Mouse (Mus musculus) hindbrain, postnatal 0 days (tissue): Measurements from ENCODE around the gene Susd6. TPM values are rescaled to one million over a fixed set of nuclear protein-coding genes. Genes with fewer than 3 reads are reported as not detected.

Source experiments
- ATAC-seq: fragments of 200-750 bp; cut with Nextera tagmentation; 2 replicates; pipeline ENCODE4 v1.8.0; 2017; ENCODE audit warnings: mild to moderate bottlenecking, moderate TSS enrichment, moderate library complexity
- DNase-seq: peaks from one replicate; pipeline ENCODE4 v3.0.0-alpha.2; 2015; ENCODE audit warnings: low spot score
- H3K27ac ChIP-seq: fragments of 300-500 bp; sonication (generic); 2 replicates; pipeline ENCODE4 v1.5.1; 2014; ENCODE audit warnings: mild to moderate bottlenecking
- H3K27me3 ChIP-seq: fragments of 300-500 bp; sonication (generic); 2 replicates; pipeline ENCODE4 v1.6.1; 2014; ENCODE audit warnings: low read length, mixed read lengths; ENCODE audit not compliant: insufficient read depth
- H3K36me3 ChIP-seq: fragments of 300-500 bp; sonication (generic); 2 replicates; pipeline ENCODE4 v1.6.1; 2014; ENCODE audit warnings: low read length, mixed read lengths; ENCODE audit not compliant: insufficient read depth
- H3K4me1 ChIP-seq: fragments of 300-500 bp; sonication (generic); 2 replicates; pipeline ENCODE4 v1.6.1; 2014; ENCODE audit warnings: antibody characterized with exemption, low read length, mixed read lengths; ENCODE audit not compliant: insufficient read depth
- H3K4me2 ChIP-seq: fragments of 300-500 bp; sonication (generic); 2 replicates; pipeline ENCODE4 v1.6.1; 2014; ENCODE audit warnings: low read depth, mild to moderate bottlenecking, low read length, moderate library complexity, mixed read lengths
- H3K4me3 ChIP-seq: fragments of 300-500 bp; sonication (generic); 2 replicates; pipeline ENCODE4 v1.5.1; 2014; ENCODE audit warnings: low read length
- H3K9ac ChIP-seq: fragments of 300-500 bp; sonication (generic); replicated peaks from 2 replicates; pipeline ENCODE4 v1.6.1; 2014; ENCODE audit warnings: mild to moderate bottlenecking, low read length, moderate library complexity, mixed read lengths
- H3K9me3 ChIP-seq: fragments of 300-500 bp; sonication (generic); 2 replicates; pipeline ENCODE4 v1.6.1; 2016; ENCODE audit warnings: low read length, mixed read lengths
- CTCF ChIP-seq: IDR thresholded peaks from 2 replicates; pipeline ENCODE4 v1.5.1; 2016; ENCODE audit warnings: antibody characterized with exemption, control low read depth, low read depth
- WGBS: fragments of 180-500 bp; shearing (Covaris S2); extraction: QIAGEN DNeasy Blood & Tissue Kit; methylation state at CpG from one replicate; pipeline ENCODE4 v1.1.7; 2014; 5-methylcytosine and 5-hydroxymethylcytosine counted together
- polyA plus RNA-seq: library from polyadenylated mRNA; unstranded; fragments of >200 nt; fragmentation: Nextera tagmentation; extraction: Ambion mirVana; gene quantifications from 2 replicates; pipeline ENCODE4 v1.2.1, GENCODE M21; 2015
- total RNA-seq: library from RNA; depleted of rRNA; stranded (reverse); fragments of >200 nt; gene quantifications from 2 replicates; pipeline ENCODE4 v1.2.3, GENCODE M21; 2014

The Susd6 gene
- total and polyA plus RNA-seq, 2 experiments from 2014 or later: 9.2 to 26.3 TPM

GRCm38 (mm10) chr12:80865175-80865574 lies 74.9 kb downstream of the Susd6 start:
- H3K36me3 ChIP-seq: peaks cover 3% of the 10 kb centered on the region; the same call in 1 of the 2 replicates
- no peak for ATAC-seq
- WGBS: 86% methylated on average over 4 of the region's 4 CpGs

GRCm38 (mm10) chr12:80866023-80866422 lies 75.7 kb downstream of the Susd6 start:
- WGBS: 52% methylated on average over 2 of the region's 2 CpGs
- Histone ChIP-seq H3K4me1 (no peaks in the 10 kb centered on the region), H3K27ac (peak overlapping the region; percentile 20; the same call in 1 of the 2 replicates), H3K4me2 (no peak overlapping the region), H3K9me3 (no peaks in the 10 kb centered on the region), H3K9ac (no peak overlapping the region), H3K27me3 (no peaks in the 10 kb centered on the region), H3K4me3 (no peak overlapping the region), H3K36me3 (peaks cover 7% of the 10 kb centered on the region; the same call in 1 of the 2 replicates)
- no peak for TF ChIP-seq CTCF
- ATAC-seq (peak; percentile 61; the same call in 1 of the 2 replicates), DNase-seq (peak; percentile 20)

More at GRCm38 (mm10) chr12:80865175-80865574, 74.9 kb downstream of the Susd6 start:
- Histone ChIP-seq H3K27ac (peak overlapping the region; percentile 20; the same call in 1 of the 2 replicates), H3K9me3 (no peaks in the 10 kb centered on the region), H3K4me2 (no peak overlapping the region), H3K4me1 (no peaks in the 10 kb centered on the region), H3K27me3 (no peaks in the 10 kb centered on the region), H3K4me3 (no peak overlapping the region), H3K9ac (no peak overlapping the region)
- DNase-seq: no peak
- TF ChIP-seq CTCF: no peak

- Histone ChIP-seq H3K27ac (no peak overlapping the region), H3K4me2 (no peak overlapping the region), H3K36me3 (peaks cover 7% of the 10 kb centered on the region; the same call in 1 of the 2 replicates), H3K4me3 (no peak overlapping the region), H3K4me1 (no peaks in the 10 kb centered on the region), H3K27me3 (no peaks in the 10 kb centered on the region), H3K9me3 (no peaks in the 10 kb centered on the region), H3K9ac (no peak overlapping the region)
- DNase-seq: no peak
- 84% methylated on average over 3 of the region's 3 CpGs for WGBS
- TF ChIP-seq CTCF: no peak
- ATAC-seq: no peak
These were observed 76.8 kb downstream of the Susd6 start for GRCm38 (mm10) chr12:80867083-80867482.

GRCm38 (mm10) chr12:80868401-80868800 lies 78.1 kb downstream of the Susd6 start:
- no peaks in the 10 kb centered on the region for H3K4me1 ChIP-seq
- no peak overlapping the region for H3K9ac ChIP-seq
- no peaks in the 10 kb centered on the region for H3K9me3 ChIP-seq
- DNase-seq (no peak), ATAC-seq (no peak)
- no peak for TF ChIP-seq CTCF
- H3K36me3 ChIP-seq: peaks cover 12% of the 10 kb centered on the region; the same call in 1 of the 2 replicates
- WGBS: 92% methylated on average over 7 of the region's 7 CpGs
- 0 out of 2 replicates have a peak overlapping the region, but pooled peaks have one; percentile 15 for H3K27ac ChIP-seq
- no peaks in the 10 kb centered on the region for H3K27me3 ChIP-seq
- H3K4me2 ChIP-seq: no peak overlapping the region
- no peak overlapping the region for H3K4me3 ChIP-seq

GRCm38 (mm10) chr12:80877215-80878092 lies 87.1 kb downstream of the Susd6 start:
- DNase-seq: peak; percentile 38
- ATAC-seq: 0 out of 2 replicates have a peak, but pooled peaks have one; percentile 49

GRCm38 (mm10) chr12:80878093-80878430 lies 87.8 kb downstream of the Susd6 start:
- DNase-seq (no peak), ATAC-seq (no peak)
- H3K27me3 ChIP-seq: no peaks in the 10 kb centered on the region
- no peak for TF ChIP-seq CTCF
- peak overlapping the region; percentile 48 for H3K27ac ChIP-seq
- H3K9ac ChIP-seq: no peak overlapping the region
- H3K36me3 ChIP-seq: peaks cover 17% of the 10 kb centered on the region; the same call in 1 of the 2 replicates
- H3K4me1 ChIP-seq: no peaks in the 10 kb centered on the region
- H3K4me3 ChIP-seq: no peak overlapping the region
- no peaks in the 10 kb centered on the region for H3K9me3 ChIP-seq
- WGBS: 57% methylated on average over 6 of the region's 6 CpGs
- H3K4me2 ChIP-seq: no peak overlapping the region

More at GRCm38 (mm10) chr12:80877215-80878092, 87.1 kb downstream of the Susd6 start:
- Histone ChIP-seq H3K9me3 (no peaks in the 10 kb centered on the region), H3K27ac (peak overlapping the region; percentile 48), H3K36me3 (peaks cover 22% of the 10 kb centered on the region; the same call in 1 of the 2 replicates), H3K9ac (no peak overlapping the region), H3K4me2 (no peak overlapping the region), H3K4me3 (no peak overlapping the region), H3K4me1 (no peaks in the 10 kb centered on the region), H3K27me3 (no peaks in the 10 kb centered on the region)
- no peak for TF ChIP-seq CTCF
- WGBS: 65% methylated on average over 7 of the region's 7 CpGs

- H3K36me3 ChIP-seq: peaks cover 17% of the 10 kb centered on the region; the same call in 1 of the 2 replicates
- no peak overlapping the region for H3K9ac ChIP-seq
- DNase-seq (no peak), ATAC-seq (no peak)
- no peak for TF ChIP-seq CTCF
- H3K27ac ChIP-seq: no peak overlapping the region
- H3K4me3 ChIP-seq: no peak overlapping the region
- no peak overlapping the region for H3K4me2 ChIP-seq
- no peaks in the 10 kb centered on the region for H3K9me3 ChIP-seq
- no peaks in the 10 kb centered on the region for H3K4me1 ChIP-seq
- no peaks in the 10 kb centered on the region for H3K27me3 ChIP-seq
- WGBS: 71% methylated on average over 3 of the region's 3 CpGs
These were observed 88.3 kb downstream of the Susd6 start for GRCm38 (mm10) chr12:80878653-80879052.
